Mouse (Mus musculus): ENCODE data around the gene Hnrnpa3. TPM values are rescaled to one million over a fixed set of nuclear protein-coding genes. Genes with fewer than 3 reads are reported as not detected.
A peak's percentile ranks its signal among the peaks of the same experiment; 100 is the strongest.

Gene Hnrnpa3
- total RNA-seq, 2 experiments from 2014 or later = 192 to 229 TPM

- intact Hi-C loops (cut with DNase I) = no loop called here
- no peak for DNase-seq
These were observed 39.8 kb downstream of the Hnrnpa3 start for GRCm38 (mm10) chr2:75698874-75699273.

DNA sequence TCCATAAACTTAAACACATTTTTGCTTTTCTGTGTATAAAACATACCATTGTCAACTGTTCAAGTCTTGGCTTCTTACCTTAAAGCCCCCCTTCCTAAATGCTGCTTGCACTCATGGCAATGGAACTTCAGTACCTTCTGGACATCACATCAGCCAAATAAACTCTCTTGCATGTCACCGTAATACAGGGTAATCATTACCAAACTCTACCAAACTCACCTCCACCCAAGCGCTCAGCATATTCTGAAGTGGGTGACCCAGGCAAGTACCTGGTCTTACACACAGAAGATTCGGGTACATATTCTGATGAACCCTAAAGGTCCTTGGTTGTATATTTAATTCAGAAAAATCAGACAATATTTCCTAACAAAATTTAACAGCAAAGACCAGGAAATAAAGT, 41.5 kb downstream of the Hnrnpa3 start:
- DNase-seq = no peak
- intact Hi-C loops (cut with DNase I) = loop anchor here (5.0 kb wide), 2 partner anchors 88 to 262 kb away; no protein-coding TSS in a partner anchor

- no peak for DNase-seq
- intact Hi-C loops (cut with DNase I) = loop anchor here (5.0 kb wide), 2 partner anchors 89 to 261 kb away; no protein-coding TSS in a partner anchor
These were observed 42.1 kb downstream of the Hnrnpa3 start for GRCm38 (mm10) chr2:75701207-75701606.

DNA sequence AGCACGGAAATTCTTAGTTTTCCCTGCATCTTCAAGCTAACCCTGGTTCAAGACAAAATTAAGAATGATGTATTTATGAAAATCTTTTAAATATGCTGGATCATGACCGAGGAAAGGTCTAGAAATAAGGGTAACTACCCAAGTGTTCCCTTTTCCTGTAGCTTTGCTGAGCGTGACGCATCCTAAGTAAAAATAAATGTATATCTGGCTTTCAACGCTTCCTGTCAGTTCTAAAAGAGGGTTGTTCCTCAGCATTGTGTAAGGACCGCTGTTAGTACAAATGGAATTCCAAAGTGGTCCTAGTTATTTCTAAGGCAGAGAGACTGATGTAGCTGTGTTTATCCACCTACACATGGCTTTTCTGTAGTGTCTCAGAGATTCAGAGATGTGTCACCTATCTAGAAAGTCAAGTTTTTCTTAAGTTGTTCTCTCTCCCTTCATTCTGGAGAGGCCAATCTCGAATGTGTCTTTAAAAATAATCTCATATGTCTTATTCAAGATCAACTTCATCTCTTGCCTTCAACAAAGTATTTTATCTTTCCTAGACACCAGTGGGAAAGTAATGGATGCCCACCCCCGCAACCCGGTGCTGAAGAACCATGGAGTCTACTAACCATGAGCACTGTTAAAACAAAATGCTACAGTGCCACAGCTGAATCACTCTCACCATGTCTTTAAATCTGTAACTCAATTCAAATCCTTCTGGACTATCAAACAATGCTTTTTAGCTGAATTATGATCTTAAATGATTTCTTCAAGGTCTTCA, 42.9 kb downstream of the Hnrnpa3 start:
- DNase-seq = no peak
- intact Hi-C loops (cut with DNase I) = loop anchor here (2.0 to 5.0 kb wide), 3 partner anchors 19 to 260 kb away; no protein-coding TSS in a partner anchor

GRCm38 (mm10) chr2:75702588-75702976, 43.5 kb downstream of the Hnrnpa3 start:
- DNase-seq = no peak
- intact Hi-C loops (cut with DNase I) = loop anchor here (2.0 to 5.0 kb wide), 3 partner anchors 20 to 260 kb away; no protein-coding TSS in a partner anchor

DNA sequence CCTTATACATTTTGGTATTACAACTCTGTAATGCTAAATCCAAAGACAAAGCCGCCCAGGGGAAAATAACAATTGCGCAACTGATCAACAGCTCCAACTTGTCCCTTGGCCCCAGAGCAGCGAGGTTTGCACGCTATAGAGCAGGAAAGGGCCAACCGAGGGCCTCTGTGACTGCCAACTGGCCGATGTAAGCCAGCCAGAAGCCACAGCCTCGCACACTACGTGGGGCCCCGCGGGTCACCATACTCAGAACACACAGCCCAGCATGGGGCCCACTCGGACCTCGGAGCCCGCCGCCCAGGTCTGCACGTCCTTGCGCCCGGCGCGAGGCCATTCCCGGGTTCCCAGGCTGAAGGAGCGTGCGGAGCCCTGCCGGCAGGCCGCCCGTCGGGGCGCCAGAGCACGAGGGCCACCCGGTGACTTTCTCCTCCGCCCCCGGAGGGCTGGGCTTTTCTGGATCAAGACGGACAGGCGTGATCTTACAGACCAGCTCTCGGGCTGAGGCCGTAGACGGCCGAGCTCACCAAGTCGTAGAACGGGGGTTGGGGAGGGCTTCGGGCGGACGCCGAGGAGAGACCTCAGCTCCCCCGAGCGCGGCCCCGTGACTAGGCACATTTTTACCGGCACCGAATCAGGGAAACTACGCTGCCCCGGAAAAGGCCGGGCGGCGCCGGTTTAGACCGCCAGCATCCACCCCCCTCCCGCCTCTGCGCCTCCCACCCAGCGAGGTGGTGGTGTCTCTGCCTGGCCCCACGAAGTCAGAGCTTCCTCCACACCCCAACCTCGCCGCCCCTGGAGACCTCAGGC, 44.5 kb downstream of the Hnrnpa3 start:
- DNase-seq = peak; percentile 92
- intact Hi-C loops (cut with DNase I) = loop anchor here (1.0 to 5.0 kb wide), 4 partner anchors 21 to 259 kb away; partner anchors contain the start of gene Hnrnpa3

GRCm38 (mm10) chr2:75704234-75705161, 45.4 kb downstream of the Hnrnpa3 start, which contains the start of gene Nfe2l2:
Gene Nfe2l2, minus strand, starts transcription at chr2:75704641.
- DNase-seq = peak; percentile 98 to 99
- intact Hi-C loops (cut with DNase I) = loop anchor here (5.0 kb wide), 4 partner anchors 58 to 258 kb away; no protein-coding TSS in a partner anchor

- peak in 1 of 2 experiments; percentile 62 for DNase-seq
These were observed 46.2 kb downstream of the Hnrnpa3 start for GRCm38 (mm10) chr2:75705162-75705752.

DNA sequence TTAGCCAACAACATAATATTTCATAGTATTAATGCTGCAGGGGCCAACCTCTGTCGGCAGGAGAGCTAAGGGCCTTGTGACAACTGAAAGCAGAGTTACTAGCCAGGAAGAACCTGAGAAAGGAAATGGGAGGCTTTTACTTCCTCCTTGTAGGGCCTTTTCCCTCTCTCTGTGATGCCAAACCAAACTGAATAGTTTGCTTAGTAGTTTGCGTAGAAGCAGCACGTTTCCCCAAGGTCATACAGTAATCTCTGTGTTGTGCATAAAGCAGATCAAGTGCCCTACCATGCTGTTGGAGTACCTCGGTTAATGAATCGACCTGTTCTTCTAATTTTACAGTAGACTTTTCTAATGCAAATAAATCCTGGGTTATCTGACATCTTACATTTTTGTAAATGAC, 47.4 kb downstream of the Hnrnpa3 start:
- intact Hi-C loops (cut with DNase I) = loop anchor here (5.0 kb wide), 2 partner anchors 56 to 71 kb away; no protein-coding TSS in a partner anchor

More at GRCm38 (mm10) chr2:75705162-75705752, 46.2 kb downstream of the Hnrnpa3 start:
- intact Hi-C loops (cut with DNase I) = loop anchor here (5.0 kb wide), 2 partner anchors 57 to 72 kb away; no protein-coding TSS in a partner anchor

GRCm38 (mm10) chr2:75707420-75707819, 48.4 kb downstream of the Hnrnpa3 start:
- no peak for DNase-seq
- intact Hi-C loops (cut with DNase I) = loop anchor here (5.0 kb wide), 2 partner anchors 55 to 70 kb away; no protein-coding TSS in a partner anchor

More for the DNA sequence above, 47.4 kb downstream of the Hnrnpa3 start:
- DNase-seq = no peak

DNA sequence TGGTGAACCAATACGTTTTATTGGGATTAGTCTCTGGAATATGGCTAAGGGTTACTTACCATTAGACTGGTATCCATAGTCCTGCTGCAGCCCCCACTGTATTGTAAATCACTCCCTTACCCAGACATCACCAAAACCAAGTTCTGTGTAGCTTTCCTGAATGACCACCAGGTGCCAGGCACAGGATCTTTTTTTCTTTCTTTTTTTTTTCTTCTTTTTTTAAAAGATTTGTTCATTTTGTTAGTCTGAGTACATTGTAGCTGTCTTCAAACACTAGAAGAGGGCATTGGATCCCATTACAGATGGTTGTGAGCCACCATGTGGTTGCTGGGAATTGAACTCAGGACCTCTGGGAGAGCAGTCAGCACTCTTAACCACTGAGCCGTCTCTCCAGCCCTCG, 54.0 kb downstream of the Hnrnpa3 start:
- intact Hi-C loops (cut with DNase I) = no loop called here

GRCm38 (mm10) chr2:75714766-75715165, 55.7 kb downstream of the Hnrnpa3 start:
- intact Hi-C loops (cut with DNase I) = no loop called here
- DNase-seq = no peak

More for the DNA sequence above, 54.0 kb downstream of the Hnrnpa3 start:
- DNase-seq = no peak

DNA sequence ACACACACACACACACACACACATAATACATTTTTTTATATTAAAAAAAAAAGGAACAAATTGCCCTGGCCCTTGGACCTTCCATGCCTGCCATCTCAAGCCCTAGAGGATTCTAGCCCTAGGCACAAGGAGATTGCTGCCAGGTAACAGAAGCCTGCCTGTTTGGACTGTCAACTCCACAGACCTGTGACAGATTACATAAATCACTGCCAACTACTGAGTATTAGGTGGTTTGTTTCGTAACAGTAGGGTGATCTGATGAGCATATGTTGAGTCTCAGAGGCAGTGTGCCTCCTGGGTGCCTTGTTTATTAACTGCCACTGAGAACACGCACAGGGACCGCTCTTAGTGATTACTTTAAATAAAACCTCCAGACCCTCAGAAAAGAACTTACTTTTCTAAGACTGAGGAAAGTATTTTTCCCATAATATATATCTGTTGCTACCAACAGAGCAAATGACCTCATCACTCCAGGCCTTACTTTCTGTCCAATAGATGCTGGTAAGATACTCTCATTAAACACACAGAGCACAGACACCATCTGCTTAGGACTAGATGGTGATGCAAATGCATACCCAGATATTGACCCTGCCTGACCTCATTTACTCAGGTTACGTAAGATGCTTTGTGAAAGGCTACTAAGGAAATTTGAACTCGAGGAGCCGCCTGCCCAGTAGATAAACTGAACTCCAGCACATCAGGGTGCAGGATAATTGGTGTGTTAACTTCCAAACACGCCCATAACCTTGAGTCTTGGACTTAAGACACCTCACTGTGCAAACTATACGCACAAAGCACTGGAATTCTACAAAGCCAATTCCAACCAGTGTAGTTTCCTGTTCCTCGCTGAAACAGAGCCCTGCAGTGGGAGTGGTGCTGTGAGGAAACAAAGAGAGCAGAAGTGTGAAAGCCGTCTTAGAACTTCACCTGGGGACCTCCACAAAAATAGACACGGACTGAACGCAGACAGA, 57.3 kb downstream of the Hnrnpa3 start:
- no peak for DNase-seq
- intact Hi-C loops (cut with DNase I) = no loop called here

Small RNA genes within 50 kb of the gene (microRNA-seq; reads per million reads assigned to microRNA genes)
- 0 to 0.12 reads per million in 2 experiments for gene Gm24574

Other genes with a start within 250 kb of the Hnrnpa3 start
- gene Nfe2l2, start 45.4 kb downstream of the Hnrnpa3 start, total RNA-seq (2021) = 10 to 100 TPM; 67.5 to 78.8 TPM
- gene Agps, start 172.9 kb downstream of the Hnrnpa3 start, total RNA-seq (2021) = 10 to 100 TPM; 38.6 to 39.2 TPM